Mouse (Mus musculus) heart, embryonic 15.5 days (tissue): ENCODE measurements at regions not wholly inside any gene's neighbourhood (a gene's known extent, or its start where the extent isn't known, plus 50 kb on each side); places are given as distances from the start of the nearest gene placed in this dataset.

Experiments used
- ATAC-seq: fragments of 200-750 bp; cut with Nextera tagmentation; replicated peaks from 2 replicates; pipeline ENCODE4 v1.8.0; 2017; ENCODE audit warnings: low read depth, moderate TSS enrichment; ENCODE audit not compliant: insufficient number of reproducible peaks, insufficient read depth, low FRiP score
- H3K27ac ChIP-seq: fragments of 300-500 bp; sonication (generic); 2 replicates; pipeline ENCODE4 v1.5.1; 2015; ENCODE audit warnings: mild to moderate bottlenecking, inconsistent platforms
- H3K27me3 ChIP-seq: fragments of 300-500 bp; sonication (generic); 2 replicates; pipeline ENCODE4 v1.6.1; 2015; ENCODE audit warnings: inconsistent platforms
- H3K36me3 ChIP-seq: fragments of 300-500 bp; sonication (generic); 2 replicates; pipeline ENCODE4 v1.6.1; 2015; ENCODE audit warnings: mild to moderate bottlenecking, inconsistent platforms
- H3K4me1 ChIP-seq: fragments of 300-500 bp; sonication (generic); replicated peaks from 2 replicates; pipeline ENCODE4 v1.6.1; 2015; ENCODE audit warnings: inconsistent platforms
- H3K4me2 ChIP-seq: fragments of 300-500 bp; sonication (generic); 2 replicates; pipeline ENCODE4 v1.6.1; 2015; ENCODE audit warnings: inconsistent platforms, mild to moderate bottlenecking, moderate library complexity
- H3K4me3 ChIP-seq: fragments of 300-500 bp; sonication (generic); 2 replicates; pipeline ENCODE4 v1.5.1; 2015; ENCODE audit warnings: mild to moderate bottlenecking, inconsistent platforms
- H3K9ac ChIP-seq: fragments of 300-500 bp; sonication (generic); 2 replicates; pipeline ENCODE4 v1.6.1; 2015; ENCODE audit warnings: mild to moderate bottlenecking, inconsistent platforms
- H3K9me3 ChIP-seq: fragments of 300-500 bp; sonication (generic); replicated peaks from 2 replicates; pipeline ENCODE4 v1.6.1; 2016; ENCODE audit warnings: inconsistent platforms
- WGBS: fragments of 180-500 bp; shearing (Covaris S2); methylation state at CpG from one replicate; pipeline ENCODE4 v1.1.7; 2015; ENCODE audit warnings: mixed read lengths; 5-methylcytosine and 5-hydroxymethylcytosine counted together

GRCm38 (mm10) chr10:43702895-43703294 is 124.8 kb downstream of the Cd24a start:
- H3K27ac ChIP-seq: no peak overlapping the region
- no peak overlapping the region for H3K4me3 ChIP-seq
- no peak overlapping the region for H3K4me2 ChIP-seq
- no peaks in the 10 kb centered on the region for H3K36me3 ChIP-seq
- no peak for ATAC-seq
- WGBS: 66% methylated on average over 5 of the region's 5 CpGs
- H3K27me3 ChIP-seq: no peaks in the 10 kb centered on the region
- H3K9me3 ChIP-seq: no peaks in the 10 kb centered on the region
- no peaks in the 10 kb centered on the region for H3K4me1 ChIP-seq
- H3K9ac ChIP-seq: no peak overlapping the region

GRCm38 (mm10) chr10:43706001-43706988 is 128.2 kb downstream of the Cd24a start:
- H3K9ac ChIP-seq: no peak overlapping the region
- H3K36me3 ChIP-seq: no peaks in the 10 kb centered on the region
- WGBS: 54% methylated on average over 17 of the region's 17 CpGs
- H3K27me3 ChIP-seq: no peaks in the 10 kb centered on the region
- H3K4me1 ChIP-seq: no peaks in the 10 kb centered on the region
- H3K9me3 ChIP-seq: no peaks in the 10 kb centered on the region
- no peak overlapping the region for H3K27ac ChIP-seq
- peak overlapping the region; percentile 35; the same call in 1 of the 2 replicates for H3K4me2 ChIP-seq
- no peak overlapping the region for H3K4me3 ChIP-seq
- no peak for ATAC-seq

- no peaks in the 10 kb centered on the region for H3K4me1 ChIP-seq
- no peak overlapping the region for H3K4me2 ChIP-seq
- ATAC-seq: no peak
- no peak overlapping the region for H3K9ac ChIP-seq
- no peak overlapping the region for H3K27ac ChIP-seq
- H3K27me3 ChIP-seq: no peaks in the 10 kb centered on the region
- H3K36me3 ChIP-seq: no peaks in the 10 kb centered on the region
- no peaks in the 10 kb centered on the region for H3K9me3 ChIP-seq
- no peak overlapping the region for H3K4me3 ChIP-seq
- 80% methylated on average over 5 of the region's 5 CpGs for WGBS
Observed at GRCm38 (mm10) chr10:43707011-43707410, 128.9 kb downstream of the Cd24a start.

GRCm38 (mm10) chr10:43707821-43708373 is 129.8 kb downstream of the Cd24a start:
- H3K36me3 ChIP-seq: no peaks in the 10 kb centered on the region
- H3K9me3 ChIP-seq: no peaks in the 10 kb centered on the region
- no peak overlapping the region for H3K4me3 ChIP-seq
- no peak overlapping the region for H3K27ac ChIP-seq
- ATAC-seq: no peak
- H3K4me2 ChIP-seq: no peak overlapping the region
- no peaks in the 10 kb centered on the region for H3K27me3 ChIP-seq
- WGBS: 71% methylated on average over 15 of the region's 15 CpGs
- H3K9ac ChIP-seq: no peak overlapping the region
- no peaks in the 10 kb centered on the region for H3K4me1 ChIP-seq

GRCm38 (mm10) chr10:43709278-43710033 is 131.4 kb downstream of the Cd24a start:
- H3K4me2 ChIP-seq: no peak overlapping the region
- no peaks in the 10 kb centered on the region for H3K36me3 ChIP-seq
- WGBS: 88% methylated on average over 6 of the region's 6 CpGs
- no peak overlapping the region for H3K9ac ChIP-seq
- no peaks in the 10 kb centered on the region for H3K4me1 ChIP-seq
- no peak for ATAC-seq
- no peaks in the 10 kb centered on the region for H3K27me3 ChIP-seq
- no peak overlapping the region for H3K27ac ChIP-seq
- no peak overlapping the region for H3K4me3 ChIP-seq
- no peaks in the 10 kb centered on the region for H3K9me3 ChIP-seq

- ATAC-seq: no peak; the same call in 1 of the 2 replicates
- no peaks in the 10 kb centered on the region for H3K9me3 ChIP-seq
- no peak overlapping the region for H3K4me3 ChIP-seq
Observed at GRCm38 (mm10) chr10:43710186-43710885, 132.3 kb downstream of the Cd24a start.

GRCm38 (mm10) chr10:43710886-43711256 is 132.8 kb downstream of the Cd24a start:
- Histone ChIP-seq H3K27me3 (no peaks in the 10 kb centered on the region), H3K36me3 (no peaks in the 10 kb centered on the region), H3K4me3 (no peak overlapping the region), H3K4me2 (no peak overlapping the region), H3K4me1 (no peaks in the 10 kb centered on the region), H3K27ac (no peak overlapping the region), H3K9me3 (no peaks in the 10 kb centered on the region), H3K9ac (no peak overlapping the region)
- no peak for ATAC-seq
- WGBS: 92% methylated on average over 2 of the region's 2 CpGs

More at GRCm38 (mm10) chr10:43710186-43710885, 132.3 kb downstream of the Cd24a start:
- no peak overlapping the region for H3K4me2 ChIP-seq
- WGBS: 41% methylated on average over 8 of the region's 8 CpGs
- H3K4me1 ChIP-seq: no peaks in the 10 kb centered on the region
- H3K9ac ChIP-seq: no peak overlapping the region
- H3K36me3 ChIP-seq: no peaks in the 10 kb centered on the region
- no peaks in the 10 kb centered on the region for H3K27me3 ChIP-seq
- no peak overlapping the region for H3K27ac ChIP-seq

- ATAC-seq: no peak
- Histone ChIP-seq H3K4me3 (no peak overlapping the region), H3K27ac (no peak overlapping the region), H3K9me3 (no peaks in the 10 kb centered on the region), H3K9ac (no peak overlapping the region), H3K4me2 (no peak overlapping the region), H3K36me3 (no peaks in the 10 kb centered on the region), H3K4me1 (no peaks in the 10 kb centered on the region), H3K27me3 (no peaks in the 10 kb centered on the region)
Observed at GRCm38 (mm10) chr10:43712657-43713056, 134.6 kb downstream of the Cd24a start.

- Histone ChIP-seq H3K36me3 (no peaks in the 10 kb centered on the region), H3K4me2 (no peak overlapping the region), H3K27ac (no peak overlapping the region), H3K4me1 (peaks cover 12% of the 10 kb centered on the region), H3K4me3 (no peak overlapping the region), H3K9ac (no peak overlapping the region), H3K9me3 (no peaks in the 10 kb centered on the region), H3K27me3 (no peaks in the 10 kb centered on the region)
- WGBS: 44% methylated on average over 13 of the region's 13 CpGs
- no peak for ATAC-seq
Observed at GRCm38 (mm10) chr10:43718768-43719167, 140.7 kb downstream of the Cd24a start.

- WGBS: 62% methylated on average over 4 of the region's 4 CpGs
- no peak overlapping the region for H3K9ac ChIP-seq
- ATAC-seq: no peak
- no peaks in the 10 kb centered on the region for H3K9me3 ChIP-seq
- peaks cover 14% of the 10 kb centered on the region for H3K4me1 ChIP-seq
- no peaks in the 10 kb centered on the region for H3K27me3 ChIP-seq
- H3K4me3 ChIP-seq: no peak overlapping the region
- H3K27ac ChIP-seq: no peak overlapping the region
- no peak overlapping the region for H3K4me2 ChIP-seq
- H3K36me3 ChIP-seq: no peaks in the 10 kb centered on the region
Observed at GRCm38 (mm10) chr10:43721356-43721755, 143.3 kb downstream of the Cd24a start.

- no peak overlapping the region for H3K27ac ChIP-seq
- H3K9ac ChIP-seq: no peak overlapping the region
- no peak for ATAC-seq
- peaks cover 14% of the 10 kb centered on the region for H3K4me1 ChIP-seq
- H3K27me3 ChIP-seq: no peaks in the 10 kb centered on the region
- 6% methylated on average over 3 of the region's 3 CpGs for WGBS
- no peaks in the 10 kb centered on the region for H3K36me3 ChIP-seq
- H3K4me3 ChIP-seq: no peak overlapping the region
- peak overlapping the region; percentile 80; the same call in 1 of the 2 replicates for H3K4me2 ChIP-seq
- no peaks in the 10 kb centered on the region for H3K9me3 ChIP-seq
Observed at GRCm38 (mm10) chr10:43722164-43722563, 144.1 kb downstream of the Cd24a start.
